Mouse (Mus musculus): ENCODE data around the gene Lenep.

DNA sequence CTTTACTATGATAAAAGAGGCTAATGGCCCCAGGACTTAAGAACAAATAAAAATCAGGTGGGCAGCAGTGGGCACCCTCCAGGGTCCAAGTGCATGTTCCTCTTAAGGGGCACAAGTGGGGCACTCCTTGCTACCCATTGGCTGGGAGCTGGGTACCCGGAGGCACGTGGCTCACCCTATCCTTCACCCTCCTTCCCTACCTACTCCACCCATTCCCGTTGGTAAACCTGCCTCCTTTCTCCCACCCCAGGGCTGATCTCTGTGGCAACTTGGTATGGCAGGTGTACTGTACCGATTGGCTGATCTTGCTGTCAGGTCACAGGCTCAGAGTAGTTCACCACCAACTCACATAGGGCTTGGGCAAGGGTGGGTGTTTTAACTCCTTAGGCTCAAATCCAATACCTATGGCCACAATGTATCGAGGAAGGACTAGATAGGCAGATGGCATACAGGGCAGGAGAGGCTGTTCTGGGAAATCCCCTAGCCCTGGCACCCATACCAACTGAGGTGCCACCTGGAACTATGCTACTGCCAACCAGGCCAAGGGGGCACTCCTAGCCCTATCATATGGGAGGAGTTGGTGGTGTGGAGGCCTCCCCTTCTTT lies 18.8 kb downstream of the Lenep start:
- TF ChIP-seq CTCF (IDR thresholded peaks at IDR 0.05; ENCODE audit: borderline replicate concordance, insufficient read depth, low read length) (no peak), POLR2A (IDR thresholded peaks at IDR 0.05; ENCODE audit: low read depth, low read length) (no peak)
